Mouse (Mus musculus) myocyte (in vitro differentiated cells): ENCODE results near the gene Tnik. TPM values are rescaled to one million over a fixed set of nuclear protein-coding genes. Genes with fewer than 3 reads are reported as not detected.

ENCODE experiments used
- H3K27me3 ChIP-seq: one replicate; pipeline ENCODE4 v1.6.1; 2011; ENCODE audit not compliant: control insufficient read depth, insufficient read depth, insufficient read length
- H3K36me3 ChIP-seq: one replicate; pipeline ENCODE4 v1.6.1; 2011; ENCODE audit not compliant: control insufficient read depth, insufficient read depth
- H3K4me2 ChIP-seq: one replicate; pipeline ENCODE4 v1.6.1; 2011; ENCODE audit warnings: low read depth, control low read depth
- H3K4me3 ChIP-seq: one replicate; pipeline ENCODE4 v1.5.1; 2011; ENCODE audit warnings: mild to moderate bottlenecking, control low read depth, moderate library complexity
- H3K79me2 ChIP-seq: one replicate; pipeline ENCODE4 v1.6.1; 2011; ENCODE audit not compliant: control insufficient read depth, insufficient read depth
- H3ac ChIP-seq: one replicate; pipeline ENCODE4 v1.6.1; 2011; ENCODE audit not compliant: control insufficient read depth, insufficient read length
- CEBPB ChIP-seq: IDR thresholded peaks from 2 replicates; pipeline ENCODE4 v1.6.1; 2011; ENCODE audit warnings: mild to moderate bottlenecking, moderate library complexity; ENCODE audit not compliant: poor library complexity, insufficient read depth, severe bottlenecking
- E2F4 ChIP-seq: IDR thresholded peaks from one replicate; pipeline ENCODE4 v1.6.1; 2011; ENCODE audit warnings: mild to moderate bottlenecking, control low read depth, moderate library complexity; ENCODE audit not compliant: insufficient read depth
- MAX ChIP-seq: IDR thresholded peaks from one replicate; pipeline ENCODE4 v1.6.1; 2011; ENCODE audit warnings: low read depth, mild to moderate bottlenecking, control low read depth
- MYOD1 ChIP-seq, 3 experiments: IDR thresholded peaks; one replicate each; pipeline ENCODE4 v1.6.1; 2011; ENCODE audit warnings: control low read depth in 2 of 3, low read depth in 2 of 3, mild to moderate bottlenecking in 2 of 3, moderate library complexity in 1 of 3; ENCODE audit not compliant: insufficient read length in 2 of 3, control insufficient read depth in 1 of 3
- MYOG ChIP-seq, 3 experiments: IDR thresholded peaks; one replicate each; pipeline ENCODE4 v1.6.1; 2011; ENCODE audit warnings: control low read depth in 2 of 3, low read depth in 2 of 3, mild to moderate bottlenecking in 2 of 3; ENCODE audit not compliant: insufficient read length in 2 of 3, control insufficient read depth in 1 of 3, insufficient read depth in 1 of 3
- POLR2A ChIP-seq: IDR thresholded peaks from one replicate; pipeline ENCODE4 v1.6.1; 2011; ENCODE audit warnings: low read depth, mild to moderate bottlenecking, control low read depth, moderate library complexity; ENCODE audit not compliant: insufficient read length
- POLR2AphosphoS2 ChIP-seq: IDR thresholded peaks from one replicate; pipeline ENCODE4 v1.6.1; 2011; ENCODE audit warnings: low read depth, control low read depth; ENCODE audit not compliant: insufficient read length
- REST ChIP-seq: IDR thresholded peaks from one replicate; pipeline ENCODE4 v1.6.1; 2011; ENCODE audit warnings: mild to moderate bottlenecking, control low read depth, moderate library complexity; ENCODE audit not compliant: insufficient read depth, insufficient read length
- SRF ChIP-seq: IDR thresholded peaks from one replicate; pipeline ENCODE4 v1.6.1; 2011; ENCODE audit warnings: low read depth; ENCODE audit not compliant: control insufficient read depth, insufficient read length
- TCF12 ChIP-seq: IDR thresholded peaks from one replicate; pipeline ENCODE4 v1.6.1; 2011; ENCODE audit warnings: mild to moderate bottlenecking, control low read depth; ENCODE audit not compliant: poor library complexity, insufficient read depth, severe bottlenecking
- TCF3 ChIP-seq: IDR thresholded peaks from one replicate; pipeline ENCODE4 v1.6.1; 2011; ENCODE audit warnings: low read depth, control low read depth; ENCODE audit not compliant: insufficient read length
- USF1 ChIP-seq: IDR thresholded peaks from one replicate; pipeline ENCODE4 v1.6.1; 2011; ENCODE audit warnings: low read depth, mild to moderate bottlenecking, control low read depth, moderate library complexity
- polyA plus RNA-seq: library from polyadenylated mRNA; unstranded; fragments of >200 nt; fragmentation: generic; extraction: Trizol; gene quantifications from one replicate; pipeline ENCODE4 v1.2.1, GENCODE M21; 2012; ENCODE audit warnings: missing spikeins

The Tnik gene
- polyA plus RNA-seq, 1 experiment, result 1.8 TPM

GRCm38 (mm10) chr3:28425911-28426310, 162.9 kb downstream of the Tnik start:
- Histone ChIP-seq H3ac (no peak overlapping the region), H3K27me3 (no peaks in the 10 kb centered on the region), H3K4me2 (peak overlapping the region; percentile 7), H3K4me3 (no peak overlapping the region), H3K79me2 (no peaks in the 10 kb centered on the region), H3K36me3 (no peaks in the 10 kb centered on the region)
- TF ChIP-seq REST (no peak), CEBPB (0 out of 2 replicates have a peak, but pooled peaks have one; percentile 10), TCF3 (no peak), SRF (no peak), MYOD1 (IDR thresholded peaks at IDR 0.05; ENCODE audit: control insufficient read depth in 1 of 3, insufficient read length in 2 of 3, low read depth in 2 of 3) (peak in 1 of 3 experiments; percentile 32)

GRCm38 (mm10) chr3:28431459-28431858, 168.4 kb downstream of the Tnik start:
- no peak for TF ChIP-seq USF1
- TF ChIP-seq E2F4, result no peak
- TF ChIP-seq TCF12, result no peak
- TF ChIP-seq MYOG (IDR thresholded peaks at IDR 0.05; ENCODE audit: control insufficient read depth in 1 of 3, insufficient read depth in 1 of 3, insufficient read length in 2 of 3, low read depth in 2 of 3), result no peak
- Histone ChIP-seq H3K36me3 (no peaks in the 10 kb centered on the region), H3K79me2 (no peaks in the 10 kb centered on the region), H3K27me3 (no peaks in the 10 kb centered on the region), H3ac (no peak overlapping the region), H3K4me3 (no peak overlapping the region), H3K4me2 (no peak overlapping the region)

GRCm38 (mm10) chr3:28432321-28432720, 169.3 kb downstream of the Tnik start:
- H3K27me3 ChIP-seq, result no peaks in the 10 kb centered on the region
- H3K79me2 ChIP-seq, result no peaks in the 10 kb centered on the region
- no peak for TF ChIP-seq SRF
- no peak for TF ChIP-seq MAX
- no peak for TF ChIP-seq TCF12
- TF ChIP-seq MYOD1 (IDR thresholded peaks at IDR 0.05; ENCODE audit: control insufficient read depth in 1 of 3, insufficient read length in 2 of 3, low read depth in 2 of 3), result no peak
- no peak for TF ChIP-seq POLR2A
- no peak for TF ChIP-seq POLR2AphosphoS2
- TF ChIP-seq USF1, result no peak

DNA sequence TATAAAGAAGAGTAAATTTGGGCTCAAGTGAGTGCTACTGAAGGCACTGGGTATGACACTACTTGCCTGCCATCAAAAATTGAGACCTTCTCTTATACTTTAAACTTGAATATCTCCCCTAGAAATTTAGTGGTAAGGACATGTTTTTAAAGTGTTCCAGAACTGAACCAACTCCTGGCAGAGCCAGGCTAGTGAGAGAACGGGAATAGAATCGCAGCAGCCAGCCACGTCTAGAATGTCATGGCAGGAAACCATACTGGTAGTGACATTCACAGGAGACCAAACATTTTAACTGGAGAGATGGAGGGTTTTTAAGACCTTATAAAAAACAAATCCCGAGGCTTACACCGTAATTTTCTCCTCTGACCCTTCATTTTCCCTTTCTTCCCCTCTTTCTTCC, 172.5 kb downstream of the Tnik start:
- Histone ChIP-seq H3K4me2 (no peak overlapping the region), H3K36me3 (no peaks in the 10 kb centered on the region)
- no peak for TF ChIP-seq MYOG (IDR thresholded peaks at IDR 0.05; ENCODE audit: control insufficient read depth in 1 of 3, insufficient read depth in 1 of 3, insufficient read length in 2 of 3, low read depth in 2 of 3)

More at GRCm38 (mm10) chr3:28432321-28432720, 169.3 kb downstream of the Tnik start:
- Histone ChIP-seq H3K36me3 (no peaks in the 10 kb centered on the region), H3ac (no peak overlapping the region), H3K4me2 (no peak overlapping the region), H3K4me3 (no peak overlapping the region)

GRCm38 (mm10) chr3:28437429-28437828, 174.4 kb downstream of the Tnik start:
- no peaks in the 10 kb centered on the region for H3K27me3 ChIP-seq
- H3K4me3 ChIP-seq, result no peak overlapping the region
- H3K79me2 ChIP-seq, result no peaks in the 10 kb centered on the region
- H3ac ChIP-seq, result no peak overlapping the region
- TF ChIP-seq CEBPB (no peak), SRF (no peak), TCF3 (no peak), TCF12 (no peak), MYOD1 (IDR thresholded peaks at IDR 0.05; ENCODE audit: control insufficient read depth in 1 of 3, insufficient read length in 2 of 3, low read depth in 2 of 3) (no peak), MAX (no peak), POLR2A (no peak), E2F4 (no peak), REST (no peak), POLR2AphosphoS2 (no peak), USF1 (no peak)
- H3K4me2 ChIP-seq, result no peak overlapping the region
- no peaks in the 10 kb centered on the region for H3K36me3 ChIP-seq

More for the DNA sequence above, 172.5 kb downstream of the Tnik start:
- no peak overlapping the region for H3ac ChIP-seq
- no peaks in the 10 kb centered on the region for H3K79me2 ChIP-seq
- no peaks in the 10 kb centered on the region for H3K27me3 ChIP-seq
- no peak overlapping the region for H3K4me3 ChIP-seq

DNA sequence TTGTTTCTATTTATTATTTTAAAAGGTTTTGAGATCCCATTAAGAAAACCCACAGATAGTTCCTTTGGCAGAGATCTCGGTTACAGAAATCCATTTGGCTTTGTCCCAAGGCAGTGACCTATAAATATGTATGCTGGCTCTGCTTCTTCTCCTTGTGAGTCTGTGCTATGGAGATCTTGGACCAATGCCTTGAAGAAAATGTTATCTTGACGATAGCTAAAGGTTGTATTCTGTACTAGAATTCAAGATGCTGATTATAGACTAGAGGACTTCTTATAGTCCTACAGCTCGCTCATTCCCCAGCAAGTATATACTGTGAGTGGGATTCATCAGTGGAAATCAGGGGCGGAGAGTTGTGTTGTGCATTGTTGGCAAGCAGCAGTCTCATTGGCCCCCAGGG, 178.5 kb downstream of the Tnik start:
- Histone ChIP-seq H3K27me3 (no peaks in the 10 kb centered on the region), H3K4me2 (no peak overlapping the region), H3K4me3 (no peak overlapping the region), H3K36me3 (no peaks in the 10 kb centered on the region), H3K79me2 (no peaks in the 10 kb centered on the region), H3ac (no peak overlapping the region)
- no peak for TF ChIP-seq MYOG (IDR thresholded peaks at IDR 0.05; ENCODE audit: control insufficient read depth in 1 of 3, insufficient read depth in 1 of 3, insufficient read length in 2 of 3, low read depth in 2 of 3)
- TF ChIP-seq MAX, result no peak
- no peak for TF ChIP-seq TCF3
- TF ChIP-seq POLR2A, result no peak
- TF ChIP-seq SRF, result no peak
- TF ChIP-seq E2F4, result no peak
- TF ChIP-seq CEBPB, result no peak
- no peak for TF ChIP-seq MYOD1 (IDR thresholded peaks at IDR 0.05; ENCODE audit: control insufficient read depth in 1 of 3, insufficient read length in 2 of 3, low read depth in 2 of 3)
- TF ChIP-seq TCF12, result no peak
- TF ChIP-seq USF1, result no peak
- no peak for TF ChIP-seq REST
- no peak for TF ChIP-seq POLR2AphosphoS2
